Mouse (Mus musculus) lung, postnatal 0 days (tissue): ENCODE data around the gene Cphx2.
"Not testable (repeated sequence)": the region's sequence is repeated elsewhere in the genome, so short reads cannot be mapped to it uniquely, and the experiment has no call there.

Source experiments
- CTCF ChIP-seq: IDR thresholded peaks from 2 replicates; pipeline ENCODE4 v1.5.1; 2016; ENCODE audit warnings: antibody characterized with exemption, mild to moderate bottlenecking
- EP300 ChIP-seq: IDR thresholded peaks from 2 replicates; pipeline ENCODE4 v1.6.1; 2016; ENCODE audit warnings: antibody characterized with exemption, mild to moderate bottlenecking, control low read depth

DNA sequence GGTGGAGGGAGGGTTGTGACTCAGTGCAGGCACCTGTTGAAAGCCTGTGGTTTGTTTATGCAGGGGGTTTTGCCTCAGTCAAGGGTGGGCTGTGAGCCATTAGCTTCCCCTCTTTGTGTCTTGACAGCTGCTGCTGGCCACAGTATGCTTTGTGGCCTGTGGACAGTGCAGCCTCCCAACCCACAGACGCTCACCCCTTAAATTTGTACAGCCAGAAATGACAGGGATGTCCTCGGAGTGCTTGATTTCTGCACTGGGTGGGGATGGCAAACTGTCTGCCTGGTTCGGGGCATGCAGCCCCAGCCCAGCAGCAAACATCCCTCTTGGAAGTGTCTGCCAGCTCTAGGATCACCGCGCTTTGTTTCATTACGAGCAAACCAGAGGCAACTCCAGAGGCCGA, 36.8 kb downstream of the Cphx2 start, which contains the start of gene Duxbl2:
- not testable (repeated sequence) for TF ChIP-seq EP300, CTCF
